Mouse (Mus musculus): ENCODE measurements around the gene Aox4.

- TF ChIP-seq CTCF (IDR thresholded peaks at IDR 0.05; ENCODE audit: insufficient read depth, low read length) (no peak), POLR2A (IDR thresholded peaks at IDR 0.05; ENCODE audit: borderline replicate concordance, extremely low read depth, low read depth, low read length) (no peak)
Observed at GRCm38 (mm10) chr1:58212805-58213204, 2.6 kb downstream of the Aox4 start.
